Comparison of ENCODE assay signal across 12 mouse cellular contexts in genomic region chr19:56668991-56669390, GRCm38 (mm10). TPM values are rescaled to one million over a fixed set of nuclear protein-coding genes. Genes with fewer than 3 reads are reported as not detected.
DNase-seq lines count a peak whose midpoint lies in the region; ATAC-seq and TF ChIP-seq lines count a peak whose summit lies in the region.
"Had no signal": no experiment of that assay in that cellular context is flagged by ENCODE, and none has a peak within 500 bp of the region (broad histone marks: within the 10 kb centered on the region; RNA-seq: fewer than 3 reads in every experiment).

No protein-coding gene starts in this region.

- H3K27ac ChIP-seq in heart, adult 2 months, result peak overlapping the region; percentile 84
- H3K27ac ChIP-seq in heart, embryonic 10.5 days, result peak overlapping the region; percentile 84
- H3K27ac ChIP-seq: liver, embryonic 13.5 days had no signal

- peaks cover 7% of the 10 kb centered on the region; the same call in 1 of the 2 replicates for H3K4me1 ChIP-seq in heart, adult 2 months (ENCODE audit: control insufficient read depth, insufficient read depth, low read length)
- H3K4me1 ChIP-seq in heart, embryonic 10.5 days, result peaks cover 25% of the 10 kb centered on the region
- H3K4me1 ChIP-seq: liver, embryonic 13.5 days had no signal

- peak overlapping the region; percentile 56 for H3K9ac ChIP-seq in heart, adult 2 months (ENCODE audit: low read depth, low read length)
- H3K9ac ChIP-seq: liver, embryonic 13.5 days had no signal

- intact Hi-C loops in heart, adult 2 months (cut with DNase I), result no loop called here

- no peak for TF ChIP-seq EP300 in heart, adult 2 months (IDR thresholded peaks at IDR 0.05; ENCODE audit: insufficient read depth, low read depth, low read length)

- peak; percentile 6; the same call in 1 of the 2 replicates for TF ChIP-seq CTCF in heart, adult 2 months (IDR thresholded peaks at IDR 0.05)

- H3K27me3 ChIP-seq in heart, adult 2 months (ENCODE audit: control insufficient read depth, insufficient read depth, low read length), result no peaks in the 10 kb centered on the region
- no peaks in the 10 kb centered on the region for H3K27me3 ChIP-seq in heart, embryonic 10.5 days (ENCODE audit: insufficient read depth, poor library complexity, severe bottlenecking)
- H3K27me3 ChIP-seq: liver, embryonic 13.5 days had no signal

- peak; percentile 45; the same call in 1 of the 2 replicates for TF ChIP-seq POLR2A in heart, adult 2 months (IDR thresholded peaks at IDR 0.05; ENCODE audit: insufficient read depth, low read depth, low read length)

- peak; percentile 39 to 56 for DNase-seq in heart, adult 2 months
- no peak for DNase-seq in heart, adult 8-10 months (ENCODE audit: low spot score)
- peak; percentile 81 for DNase-seq in heart, embryonic 10.5 days (ENCODE audit: low spot score)
- DNase-seq in kidney, adult 9 months, result peak; percentile 77
- DNase-seq in lung, postnatal 25 days (ENCODE audit: low spot score), result peak; percentile 47
- DNase-seq in frontal cortex, postnatal 36 days (ENCODE audit: low spot score in 2 of 2), result no peak
- no peak for DNase-seq in frontal cortex, postnatal 10 days (ENCODE audit: low spot score in 2 of 2)
- DNase-seq: liver, embryonic 13.5 days had no signal

- H3K9me3 ChIP-seq in heart, embryonic 10.5 days, result no peaks in the 10 kb centered on the region
- H3K9me3 ChIP-seq: liver, embryonic 13.5 days had no signal

- H3K36me3 ChIP-seq in heart, adult 2 months (ENCODE audit: control insufficient read depth, insufficient read depth, low read length), result no peaks in the 10 kb centered on the region
- no peaks in the 10 kb centered on the region for H3K36me3 ChIP-seq in heart, embryonic 10.5 days
- H3K36me3 ChIP-seq: liver, embryonic 13.5 days had no signal

- H3K4me3 ChIP-seq in heart, adult 2 months, result 0 out of 2 replicates have a peak overlapping the region, but pooled peaks have one; percentile 22
- no peak overlapping the region for H3K4me3 ChIP-seq in heart, embryonic 10.5 days
- H3K4me3 ChIP-seq: liver, embryonic 13.5 days had no signal

- H3K79me2 ChIP-seq in heart, adult 2 months (replicated peaks; ENCODE audit: control insufficient read depth, insufficient read depth, low read length), result no peaks in the 10 kb centered on the region

- no peak for ATAC-seq in megakaryocyte progenitor cell, adult 5-6 weeks (replicated peaks; ENCODE audit: poor library complexity)
- ATAC-seq: Patski had no signal

- 48% methylated on average over 7 of the region's 7 CpGs for WGBS in heart, adult 2 months
- WGBS in heart, embryonic 10.5 days, result 32% methylated on average over 7 of the region's 7 CpGs

RNA-seq across cellular contexts. Expression of gene Adrb1, which starts 53.0 kb away (rescaled TPM):
- total RNA-seq in heart, adult 2 months (2021), result 10 to 100 TPM; 18.0 to 28.4 TPM
- 18.3 and 20.5 TPM in 2 replicates for polyA plus RNA-seq in heart, adult 2 months (2012; rRNA removed)
- 10 to 100 TPM; 19.4 to 26.8 (median 22.2) TPM for total RNA-seq in heart, adult 8-10 months (2022)
- polyA plus RNA-seq in heart, embryonic 10.5 days (2016; fragmentation: Nextera tagmentation; extraction: Ambion mirVana), result 0.65 and 1.3 TPM in 2 replicates
- not detected in 2 replicates for total RNA-seq in megakaryocyte progenitor cell, adult 5-6 weeks (2015)
- total RNA-seq in megakaryocyte progenitor cell, adult 5-6 weeks (2017), result 0.04 TPM in 1 of 2 replicates, not detected in the other
- total RNA-seq: common myeloid progenitor, adult 5-6 weeks; hematopoietic stem cell, adult 5-6 weeks had no signal
- polyA plus RNA-seq: Patski had no signal

Comparison
In these comparisons a context has a peak if more than half of its experiments do, and no peak if none do; other contexts are left out.
1. DNase-seq: peak in heart, adult 2 months (2 of 2), heart, embryonic 10.5 days (single experiment), kidney, adult 9 months (single experiment) and lung, postnatal 25 days (single experiment); none in heart, adult 8-10 months (single experiment), frontal cortex, postnatal 36 days (0 of 2) and frontal cortex, postnatal 10 days (0 of 2).
2. RNA of gene Adrb1, which starts 53.0 kb away (total RNA-seq): 18.0 to 28.4 TPM in heart, adult 2 months and 19.4 to 26.8 TPM in heart, adult 8-10 months; 0.04 TPM in megakaryocyte progenitor cell, adult 5-6 weeks; every median in the first group is over 10 times any median in the second.